Mouse (Mus musculus): ENCODE data around the gene Fyn. TPM values are rescaled to one million over a fixed set of nuclear protein-coding genes. Genes with fewer than 3 reads are reported as not detected.
A peak's percentile ranks its signal among the peaks of the same experiment; 100 is the strongest.

Gene Fyn
- total RNA-seq, 2 experiments from 2014 or later: 127 to 130 TPM

DNA sequence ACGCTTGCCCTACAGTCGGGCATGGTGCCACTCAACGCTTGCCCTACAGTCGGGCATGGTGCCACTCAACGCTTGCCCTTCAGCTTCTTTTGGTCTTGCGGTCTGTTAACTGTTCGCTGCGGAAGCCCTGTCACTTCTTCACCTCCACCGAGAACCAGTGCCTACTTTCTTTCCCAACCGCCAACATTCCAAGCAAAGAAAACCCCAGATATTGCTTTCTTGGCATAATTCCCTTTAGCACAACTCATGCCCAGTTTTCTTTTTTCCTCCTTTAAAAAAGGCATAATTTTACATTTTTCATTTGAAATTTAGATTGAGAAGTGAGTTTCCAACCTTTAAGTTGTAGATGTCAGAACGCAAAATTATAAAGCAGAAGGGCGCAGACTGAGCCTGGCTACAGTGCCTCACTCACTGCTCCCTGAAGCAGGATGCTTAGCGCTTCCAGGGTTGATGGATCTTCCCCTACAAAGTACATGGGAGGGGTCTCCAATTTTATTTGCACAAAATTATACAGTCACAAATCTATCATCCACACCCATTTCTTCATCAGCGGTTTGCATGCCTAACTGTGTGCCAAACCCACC is 18.8 kb upstream of the Fyn start:
- Histone ChIP-seq H3K27ac (no peak overlapping the region), H3K4me3 (no peak overlapping the region)
- DNase-seq (ENCODE audit: low spot score in 2 of 2): no peak
- no peak for TF ChIP-seq CTCF (conservative IDR thresholded peaks at IDR 0.05)

DNA sequence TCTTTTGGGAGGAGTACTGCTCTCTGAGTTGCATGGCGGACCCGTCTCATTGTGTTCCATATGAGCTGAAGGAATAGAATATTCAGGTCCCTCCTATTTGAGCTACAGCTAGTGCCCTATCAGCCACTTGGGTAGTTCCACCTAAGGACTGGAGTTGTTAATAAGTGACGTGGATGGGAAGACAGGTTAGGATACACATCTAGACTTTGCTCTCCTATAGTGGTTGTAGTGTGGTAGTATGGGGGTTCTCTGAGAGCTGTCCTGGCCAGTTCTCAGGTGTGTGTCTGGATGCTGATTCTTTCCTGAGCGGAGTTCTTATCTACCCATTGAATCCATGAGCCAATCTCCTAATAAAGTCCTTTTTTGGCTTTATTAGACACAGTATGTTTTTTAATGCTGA is 4.5 kb upstream of the Fyn start:
- DNase-seq (ENCODE audit: low spot score in 2 of 2): no peak
- no peak overlapping the region for H3K4me3 ChIP-seq
- no peak for TF ChIP-seq CTCF (conservative IDR thresholded peaks at IDR 0.05)
- no peak overlapping the region for H3K27ac ChIP-seq

- peak overlapping the region; percentile 91 for H3K4me3 ChIP-seq
- TF ChIP-seq CTCF (conservative IDR thresholded peaks at IDR 0.05): peak; percentile 26
- peak; percentile 97 for DNase-seq (ENCODE audit: low spot score in 2 of 2)
- peak overlapping the region; percentile 97 for H3K27ac ChIP-seq
Observed at GRCm38 (mm10) chr10:39369502-39369931, 862 bp downstream of the Fyn start.

DNA sequence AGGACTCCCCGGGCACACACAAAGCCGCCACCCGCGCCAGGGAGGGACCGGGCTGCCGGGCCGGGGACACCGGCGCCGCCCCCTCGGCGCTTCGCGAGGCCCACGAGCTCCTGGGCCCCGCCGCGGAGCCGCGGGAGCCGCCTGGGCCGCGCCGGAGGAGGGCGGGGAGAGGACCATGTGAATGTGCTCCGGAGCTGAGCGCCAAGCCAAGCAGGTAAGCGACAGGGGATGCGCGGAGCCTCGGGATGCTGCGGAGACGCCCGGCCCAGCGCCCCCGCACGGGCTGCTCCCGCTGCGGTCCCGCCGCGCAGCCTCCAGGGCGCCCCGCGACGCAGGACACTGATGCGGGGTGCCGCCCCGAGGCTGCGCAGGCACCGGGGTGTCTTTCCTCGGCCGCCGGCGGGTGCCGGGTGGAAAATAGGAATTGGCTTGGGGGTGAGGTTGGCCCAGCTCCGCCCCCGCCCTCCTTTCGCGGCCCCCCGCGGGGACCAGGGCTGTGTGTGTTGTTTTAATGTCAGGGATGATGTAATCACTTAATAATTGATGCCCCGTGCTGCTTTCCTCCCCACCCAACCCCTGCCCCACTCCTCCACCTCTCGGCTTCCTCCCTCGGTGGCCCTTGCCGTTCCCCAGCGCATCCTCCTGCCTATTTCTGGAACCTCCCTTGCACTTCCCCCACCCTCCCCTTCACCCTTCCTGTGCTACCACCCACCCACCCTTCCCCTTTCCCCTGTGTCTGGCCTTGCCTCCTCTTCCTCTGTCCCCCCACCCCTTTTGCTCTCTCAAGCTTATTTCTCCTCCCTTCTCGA is 1.5 kb downstream of the Fyn start:
- peak overlapping the region; percentile 91 for H3K4me3 ChIP-seq
- peak overlapping the region; percentile 97 for H3K27ac ChIP-seq
- DNase-seq (ENCODE audit: low spot score in 2 of 2): peak in 1 of 2 experiments; percentile 56
- TF ChIP-seq CTCF (conservative IDR thresholded peaks at IDR 0.05): no peak

DNA sequence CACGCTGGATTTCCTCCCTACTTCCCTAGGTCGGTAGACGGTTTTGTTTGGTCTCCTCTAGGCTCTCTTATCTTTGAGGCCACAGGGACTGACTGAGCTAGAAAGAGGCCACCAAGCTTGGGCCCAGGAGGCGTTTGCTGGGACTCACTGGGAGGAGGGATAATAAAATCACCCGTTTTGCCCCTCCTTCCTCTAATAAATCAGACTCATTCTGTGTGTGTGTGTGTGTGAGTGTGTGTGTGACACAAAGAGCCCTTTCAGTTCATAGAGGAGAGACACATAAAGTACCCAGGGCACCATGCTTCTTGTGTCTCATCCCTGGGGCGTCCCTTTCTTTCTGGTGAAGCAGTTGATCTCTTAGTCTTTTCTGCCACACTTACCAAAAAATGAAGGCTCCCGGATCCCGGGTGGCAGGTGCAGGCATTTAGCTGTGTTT is 2.1 kb downstream of the Fyn start:
- no peak for TF ChIP-seq CTCF (conservative IDR thresholded peaks at IDR 0.05)
- no peak for DNase-seq (ENCODE audit: low spot score in 2 of 2)
- peak overlapping the region; percentile 91 for H3K4me3 ChIP-seq
- peak overlapping the region; percentile 97 for H3K27ac ChIP-seq

- peak overlapping the region; percentile 97 for H3K27ac ChIP-seq
- no peak for TF ChIP-seq CTCF (conservative IDR thresholded peaks at IDR 0.05)
- peak overlapping the region; percentile 91 for H3K4me3 ChIP-seq
- no peak for DNase-seq (ENCODE audit: low spot score in 2 of 2)
Observed at GRCm38 (mm10) chr10:39371467-39371866, 2.8 kb downstream of the Fyn start.

- no peak overlapping the region; the same call in 1 of the 2 replicates for H3K4me3 ChIP-seq
- no peak for DNase-seq (ENCODE audit: low spot score in 2 of 2)
- TF ChIP-seq CTCF (conservative IDR thresholded peaks at IDR 0.05): no peak
- H3K27ac ChIP-seq: no peak overlapping the region
Observed at GRCm38 (mm10) chr10:39371991-39372390, 3.3 kb downstream of the Fyn start.

DNA sequence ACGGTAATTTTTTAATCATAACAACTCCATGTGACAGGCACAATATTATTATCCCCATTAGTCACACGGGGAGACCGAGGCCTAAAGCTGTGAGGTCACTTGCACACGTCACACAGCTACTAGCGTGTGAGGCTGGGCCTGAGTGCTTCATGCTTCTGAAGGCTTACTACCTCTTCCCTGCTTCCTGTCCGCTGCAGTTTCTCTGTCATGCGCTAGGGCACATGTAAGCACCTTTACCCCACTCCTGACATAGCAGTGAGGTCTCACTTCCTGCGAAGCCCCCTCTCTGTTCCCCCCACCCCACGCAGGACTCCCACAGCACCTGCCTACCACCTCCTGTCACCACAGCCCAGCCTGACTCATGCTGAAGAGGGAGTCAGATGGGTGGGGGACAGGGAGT is 8.0 kb downstream of the Fyn start:
- Histone ChIP-seq H3K27ac (peak overlapping the region; percentile 36; the same call in 1 of the 2 replicates), H3K4me3 (no peak overlapping the region)
- DNase-seq (ENCODE audit: low spot score in 2 of 2): no peak

DNA sequence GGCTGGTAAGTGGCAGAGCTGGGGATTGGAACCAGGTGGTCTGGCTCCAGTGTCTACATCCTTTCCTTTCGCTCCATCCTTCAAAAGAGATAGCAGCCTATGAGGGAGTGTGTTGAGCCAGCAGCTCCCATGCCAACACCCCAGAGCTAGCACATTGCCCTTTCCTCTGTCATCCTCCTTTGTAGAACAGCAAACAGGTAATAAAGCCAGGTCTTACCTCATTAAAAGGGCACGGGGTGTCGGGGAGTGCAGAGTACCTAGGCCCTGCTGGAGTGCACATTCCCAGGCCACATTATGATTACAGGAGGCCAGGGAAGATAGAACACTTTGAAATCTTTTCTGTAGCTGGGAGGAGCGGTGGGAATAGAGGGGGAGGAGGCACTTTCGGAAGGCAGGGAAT is 8.6 kb downstream of the Fyn start:
- Histone ChIP-seq H3K4me3 (no peak overlapping the region), H3K27ac (peak overlapping the region; percentile 36; the same call in 1 of the 2 replicates)
- TF ChIP-seq CTCF (conservative IDR thresholded peaks at IDR 0.05): no peak
- no peak for DNase-seq (ENCODE audit: low spot score in 2 of 2)

More for the DNA sequence above, 8.0 kb downstream of the Fyn start:
- TF ChIP-seq CTCF (conservative IDR thresholded peaks at IDR 0.05): peak; percentile 14; the same call in 1 of the 2 replicates

- TF ChIP-seq CTCF (conservative IDR thresholded peaks at IDR 0.05): no peak
- no peak for DNase-seq (ENCODE audit: low spot score in 2 of 2)
- H3K4me3 ChIP-seq: no peak overlapping the region
- no peak overlapping the region for H3K27ac ChIP-seq
Observed at GRCm38 (mm10) chr10:39378025-39378603, 9.5 kb downstream of the Fyn start.

- no peak for TF ChIP-seq CTCF (conservative IDR thresholded peaks at IDR 0.05)
- no peak overlapping the region for H3K4me3 ChIP-seq
- peak overlapping the region; percentile 36; the same call in 1 of the 2 replicates for H3K27ac ChIP-seq
- no peak for DNase-seq (ENCODE audit: low spot score in 2 of 2)
Observed at GRCm38 (mm10) chr10:39379287-39379686, 10.6 kb downstream of the Fyn start.

DNA sequence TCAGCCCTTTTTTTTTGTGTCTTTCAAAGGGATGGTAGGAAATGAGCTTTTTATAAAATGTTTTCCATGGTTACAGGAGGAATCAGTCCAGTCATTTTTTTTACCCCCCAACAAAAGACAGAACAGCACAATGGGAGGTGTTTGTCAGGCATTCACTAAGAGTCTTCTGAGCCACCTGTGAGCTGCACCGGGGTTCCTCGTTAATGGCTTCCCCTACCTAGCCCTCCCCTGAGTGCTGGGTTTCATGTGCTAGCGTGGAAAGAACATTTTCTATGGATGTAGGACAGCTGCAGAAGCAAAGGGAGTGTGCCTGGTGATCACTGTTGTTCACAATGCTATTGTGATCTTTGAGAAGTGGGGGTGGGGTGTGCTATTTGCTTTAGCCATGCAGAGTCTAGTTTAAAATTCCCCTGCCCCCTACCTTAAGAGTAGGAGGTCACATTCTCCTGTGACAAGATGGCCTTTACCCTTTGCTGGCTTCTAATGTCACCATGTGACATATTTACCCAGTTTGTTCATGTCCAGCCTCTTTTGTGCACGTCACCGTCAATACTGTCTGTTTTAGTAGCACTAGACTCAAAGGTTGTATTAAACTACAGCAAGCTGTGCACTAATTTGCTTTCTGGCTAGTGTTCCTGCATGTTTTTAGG is 11.2 kb downstream of the Fyn start:
- no peak for TF ChIP-seq CTCF (conservative IDR thresholded peaks at IDR 0.05)
- H3K4me3 ChIP-seq: no peak overlapping the region
- DNase-seq (ENCODE audit: low spot score in 2 of 2): no peak
- peak overlapping the region; percentile 36; the same call in 1 of the 2 replicates for H3K27ac ChIP-seq

- no peak for DNase-seq (ENCODE audit: low spot score in 2 of 2)
- H3K27ac ChIP-seq: peak overlapping the region; percentile 19; the same call in 1 of the 2 replicates
- H3K4me3 ChIP-seq: no peak overlapping the region
- no peak for TF ChIP-seq CTCF (conservative IDR thresholded peaks at IDR 0.05)
Observed at GRCm38 (mm10) chr10:39385259-39385658, 16.6 kb downstream of the Fyn start.
